Mouse (Mus musculus): Measurements from ENCODE around the gene Bcl2l11.

Gene Bcl2l11

GRCm38 (mm10) chr2:128111537-128111936, 14.3 kb upstream of the Bcl2l11 start:
- no peak for DNase-seq (ENCODE audit: low spot score in 2 of 2)

GRCm38 (mm10) chr2:128114621-128115020, 11.2 kb upstream of the Bcl2l11 start:
- DNase-seq (ENCODE audit: low spot score in 2 of 2) = no peak

GRCm38 (mm10) chr2:128115579-128115978, 10.3 kb upstream of the Bcl2l11 start:
- DNase-seq (ENCODE audit: low spot score in 2 of 2) = no peak

GRCm38 (mm10) chr2:128117605-128118004, 8.2 kb upstream of the Bcl2l11 start:
- no peak for DNase-seq (ENCODE audit: low spot score in 2 of 2)

- no peak for DNase-seq (ENCODE audit: low spot score in 2 of 2)
These were observed 6.9 kb upstream of the Bcl2l11 start for GRCm38 (mm10) chr2:128118971-128119370.

GRCm38 (mm10) chr2:128122491-128122890, 3.3 kb upstream of the Bcl2l11 start:
- peak; percentile 55 to 63 for DNase-seq (ENCODE audit: low spot score in 2 of 2)

GRCm38 (mm10) chr2:128122891-128123771, 2.7 kb upstream of the Bcl2l11 start:
- no peak for DNase-seq (ENCODE audit: low spot score in 2 of 2)

- peak in 1 of 2 experiments; percentile 32 for DNase-seq (ENCODE audit: low spot score in 2 of 2)
These were observed 1.7 kb upstream of the Bcl2l11 start for GRCm38 (mm10) chr2:128123921-128124683.

- no peak for DNase-seq (ENCODE audit: low spot score in 2 of 2)
These were observed 1.1 kb upstream of the Bcl2l11 start for GRCm38 (mm10) chr2:128124693-128125092.

GRCm38 (mm10) chr2:128126591-128127051, 783 bp downstream of the Bcl2l11 start:
- DNase-seq (ENCODE audit: low spot score in 2 of 2) = no peak

- peak; percentile 92 for DNase-seq (ENCODE audit: low spot score in 2 of 2)
These were observed 1.4 kb downstream of the Bcl2l11 start for GRCm38 (mm10) chr2:128127121-128127671.

- peak; percentile 73 to 78 for DNase-seq (ENCODE audit: low spot score in 2 of 2)
These were observed 2.0 kb downstream of the Bcl2l11 start for GRCm38 (mm10) chr2:128127691-128128292.

GRCm38 (mm10) chr2:128128532-128128931, 2.7 kb downstream of the Bcl2l11 start:
- no peak for DNase-seq (ENCODE audit: low spot score in 2 of 2)

GRCm38 (mm10) chr2:128131503-128131902, 5.7 kb downstream of the Bcl2l11 start:
- no peak for DNase-seq (ENCODE audit: low spot score in 2 of 2)

- DNase-seq (ENCODE audit: low spot score in 2 of 2) = no peak
These were observed 6.8 kb downstream of the Bcl2l11 start for GRCm38 (mm10) chr2:128132635-128133034.

- no peak for DNase-seq (ENCODE audit: low spot score in 2 of 2)
These were observed 8.0 kb downstream of the Bcl2l11 start for GRCm38 (mm10) chr2:128133865-128134264.

- DNase-seq (ENCODE audit: low spot score in 2 of 2) = no peak
These were observed 8.6 kb downstream of the Bcl2l11 start for GRCm38 (mm10) chr2:128134474-128134873.

GRCm38 (mm10) chr2:128134948-128135347, 9.1 kb downstream of the Bcl2l11 start:
- DNase-seq (ENCODE audit: low spot score in 2 of 2) = no peak

GRCm38 (mm10) chr2:128136769-128137433, 11.1 kb downstream of the Bcl2l11 start:
- no peak for DNase-seq (ENCODE audit: low spot score in 2 of 2)

GRCm38 (mm10) chr2:128137480-128138276, 11.8 kb downstream of the Bcl2l11 start:
- DNase-seq (ENCODE audit: low spot score in 2 of 2) = no peak
